Mouse (Mus musculus) layer of hippocampus, postnatal 36 days (tissue): ENCODE results near the gene Ccr10. TPM values are rescaled to one million over a fixed set of nuclear protein-coding genes. Genes with fewer than 3 reads are reported as not detected.
"Not testable (repeated sequence)": the region's sequence is repeated elsewhere in the genome, so short reads cannot be mapped to it uniquely, and the experiment has no call there.

Source experiments
- DNase-seq, 2 experiments: peaks; one replicate each; pipeline ENCODE4 v3.0.0; 2022
- total RNA-seq, 2 experiments: library from RNA; stranded (reverse); gene quantifications; 2 replicates each; pipeline ENCODE4 v1.2.3; 2021

Gene Ccr10
- total RNA-seq, 2 experiments from 2014 or later, result not detected

DNA sequence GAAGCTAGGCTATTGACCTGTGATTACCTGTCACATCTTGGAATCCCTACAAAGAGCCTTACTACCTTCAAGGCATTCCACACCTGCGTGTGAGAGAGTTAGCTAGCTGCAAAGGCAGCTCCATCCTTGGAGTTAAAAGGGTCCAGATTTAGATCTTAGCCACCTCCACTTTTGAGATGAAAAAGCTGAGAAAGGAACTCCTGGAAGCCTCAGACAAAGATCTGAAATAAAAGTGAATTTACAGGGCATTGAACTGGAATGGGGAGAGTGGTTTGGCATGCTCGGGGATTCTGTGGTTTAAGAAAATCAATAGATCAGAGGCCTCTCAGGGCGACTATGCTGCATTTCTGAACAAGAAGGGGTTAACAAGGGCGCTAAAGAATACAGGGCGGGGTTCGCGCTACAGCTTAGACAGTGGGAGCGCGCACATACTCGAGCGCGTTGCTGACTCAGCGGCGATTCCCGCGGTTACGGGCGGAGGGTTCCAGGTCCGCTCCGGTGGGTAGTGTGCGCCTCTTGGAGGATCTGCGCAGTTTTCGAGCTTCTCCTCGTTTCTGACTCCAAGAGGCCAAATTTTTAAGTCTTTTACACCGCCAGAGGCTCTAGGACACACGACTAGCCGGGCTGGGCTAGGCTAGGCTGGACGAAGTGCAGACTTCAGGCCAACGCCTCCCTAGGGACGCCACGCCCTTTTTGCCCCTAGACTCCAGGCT lies 3.4 kb downstream of the Ccr10 start:
- peak; percentile 60 to 64 for DNase-seq

DNA sequence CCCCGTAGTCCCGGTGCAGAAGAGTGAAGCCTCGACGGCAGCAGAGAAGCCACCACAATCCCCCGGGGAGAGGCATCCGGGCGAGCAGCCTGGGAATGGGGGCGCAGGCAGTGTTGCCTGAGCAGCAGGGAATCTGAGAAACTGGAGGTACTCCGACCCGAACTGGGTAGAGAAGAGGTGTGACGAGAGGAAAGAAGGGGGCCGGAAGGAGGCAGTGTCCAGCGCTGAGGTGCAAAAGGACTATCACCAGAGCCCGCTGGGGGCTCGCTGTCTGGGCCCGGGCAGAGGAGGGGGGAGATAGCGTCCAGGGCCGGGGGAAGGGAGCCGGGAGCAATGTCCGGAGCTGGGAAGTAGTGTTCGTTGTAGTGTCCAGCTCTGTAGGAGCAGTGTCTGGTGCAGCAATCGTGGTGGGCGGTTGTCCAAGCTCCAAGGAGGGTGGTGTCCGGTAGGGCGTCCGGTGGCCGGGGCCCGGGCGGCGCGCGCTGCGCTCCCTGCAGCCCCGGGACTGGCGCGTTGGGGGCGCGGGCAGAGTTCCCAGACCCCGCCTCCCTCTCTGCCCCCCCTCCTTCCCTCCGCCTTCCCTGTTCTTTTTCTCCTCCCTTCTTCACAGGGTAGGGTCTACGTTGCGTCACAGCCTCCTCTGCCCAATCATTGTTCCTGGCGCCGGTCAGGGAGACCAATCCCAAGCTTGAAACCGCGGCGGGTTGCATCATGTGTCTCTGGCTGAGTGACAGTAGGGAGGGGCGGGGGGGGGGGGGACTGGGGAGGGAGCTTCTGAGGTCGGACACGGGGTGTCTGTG lies 4.2 kb downstream of the Ccr10 start, which contains the start of gene Plekhh3:
Plekhh3 (minus strand) TSS at position 541 of the 800 bp plus-strand sequence.
- DNase-seq, result peak; percentile 91 to 92

DNA sequence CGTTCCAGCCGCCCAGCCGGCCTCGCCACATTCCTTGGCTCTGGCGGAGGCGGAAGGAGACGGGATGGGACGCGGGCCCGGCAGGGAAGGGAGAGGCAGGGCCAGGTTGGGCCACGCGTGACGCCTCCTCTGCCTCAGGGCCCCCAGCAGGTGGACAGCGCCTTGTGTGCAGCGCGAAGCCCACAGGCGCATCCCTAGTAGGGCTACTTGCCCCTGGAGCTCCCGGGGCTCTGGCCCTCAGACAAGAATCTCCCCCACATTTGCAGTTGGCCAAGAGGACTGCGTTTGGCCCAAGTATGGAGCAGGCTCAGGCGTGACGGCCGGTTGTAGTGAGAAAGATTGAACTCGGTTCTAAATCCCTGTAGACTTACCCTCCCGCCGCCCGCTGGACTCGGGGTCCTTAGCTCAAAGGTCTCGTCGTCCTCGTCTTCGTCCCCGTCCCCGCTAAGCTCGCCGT lies 4.9 kb downstream of the Ccr10 start, which contains the start of gene Cntnap1:
Cntnap1 (plus strand) TSS at position 170 of the 457 bp plus-strand sequence.
- DNase-seq, result no peak

DNA sequence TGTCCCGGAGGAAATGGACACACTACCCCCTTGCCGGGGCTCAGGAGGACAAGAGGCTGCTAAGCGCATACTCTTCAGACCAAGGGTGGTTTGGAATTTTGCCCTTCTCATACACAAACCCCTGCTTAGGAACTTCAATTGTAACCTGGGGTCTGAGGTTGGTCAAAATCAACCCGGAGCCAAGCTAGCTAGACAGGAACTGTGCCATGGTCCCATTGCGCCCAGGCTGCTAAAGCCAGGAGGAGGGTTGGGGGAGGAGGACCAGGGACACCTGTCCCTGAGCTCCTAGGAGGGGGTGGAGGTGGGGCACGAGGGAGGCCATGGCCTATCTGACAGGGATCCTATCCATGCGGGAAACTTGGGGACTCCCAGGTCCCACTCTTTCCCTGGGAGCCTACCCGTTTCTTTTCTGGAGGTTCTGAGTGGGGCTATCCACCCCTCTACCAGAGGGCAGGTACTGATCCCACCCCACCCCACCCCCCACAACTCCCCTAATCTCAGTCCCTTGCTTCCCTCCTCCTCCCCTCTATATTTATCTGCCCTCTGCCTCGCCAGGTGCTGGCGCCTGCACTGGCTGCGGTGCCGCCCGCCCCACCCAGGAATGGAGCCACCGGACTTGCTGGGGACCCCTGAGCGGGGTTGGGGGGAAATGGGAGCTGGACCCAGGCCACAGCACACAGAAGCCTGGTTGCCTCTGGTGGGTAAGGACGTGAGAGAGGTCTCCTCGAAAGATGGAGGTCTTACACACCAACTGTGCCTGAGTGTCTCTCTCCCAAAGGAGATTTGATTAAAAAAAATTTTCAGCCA lies 5.7 kb downstream of the Ccr10 start:
- no peak for DNase-seq

DNA sequence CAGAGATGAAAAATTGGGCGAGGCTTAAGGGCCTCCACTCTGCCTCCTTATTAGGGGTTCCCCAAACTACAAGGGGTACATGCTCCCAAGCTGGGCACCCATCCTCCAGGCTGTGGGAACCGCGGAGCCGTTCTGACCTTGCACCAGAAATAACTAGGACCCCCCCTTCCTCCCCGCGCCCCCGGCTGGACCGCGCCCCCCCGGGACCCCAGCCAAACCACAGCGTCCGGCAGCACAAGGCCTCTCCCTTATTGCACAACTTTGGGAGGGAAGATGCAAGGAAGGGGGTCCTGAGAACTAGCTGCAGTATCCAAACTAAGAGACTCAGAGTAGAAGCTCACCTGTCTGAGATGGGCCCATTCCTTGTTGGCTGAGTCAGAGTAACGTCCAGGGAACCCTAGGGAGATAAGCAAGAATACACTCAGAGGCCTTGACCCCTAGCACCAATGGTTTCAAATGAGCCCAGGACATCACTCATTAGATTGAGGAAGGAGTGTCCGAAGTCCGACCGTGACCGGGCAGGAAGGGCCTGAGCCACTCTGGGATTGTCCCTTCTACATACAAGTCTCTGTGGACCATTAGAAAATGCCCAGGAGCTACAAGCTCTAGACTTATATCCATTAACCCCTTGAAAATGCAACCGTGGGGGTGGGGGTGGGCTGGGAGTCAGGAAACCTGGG lies 6.8 kb downstream of the Ccr10 start:
- DNase-seq, result no peak

DNA sequence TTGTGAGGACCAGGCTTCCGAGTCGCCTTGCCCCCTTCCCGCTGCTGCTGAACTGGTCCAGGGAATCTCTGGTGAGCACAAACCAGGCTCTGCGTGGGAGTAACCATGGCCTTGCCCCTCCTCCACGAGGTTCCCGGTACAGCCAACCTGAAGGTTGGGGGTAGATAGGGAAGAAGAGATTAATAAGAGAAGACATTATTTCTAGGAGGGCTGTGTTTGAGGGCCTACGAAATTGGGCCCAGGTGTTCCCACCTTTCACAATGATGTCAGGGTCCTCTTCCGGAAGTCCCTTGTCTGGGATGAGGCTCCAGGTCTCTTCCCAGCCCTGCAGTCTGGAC lies 7.3 kb downstream of the Ccr10 start:
- DNase-seq, result no peak

DNA sequence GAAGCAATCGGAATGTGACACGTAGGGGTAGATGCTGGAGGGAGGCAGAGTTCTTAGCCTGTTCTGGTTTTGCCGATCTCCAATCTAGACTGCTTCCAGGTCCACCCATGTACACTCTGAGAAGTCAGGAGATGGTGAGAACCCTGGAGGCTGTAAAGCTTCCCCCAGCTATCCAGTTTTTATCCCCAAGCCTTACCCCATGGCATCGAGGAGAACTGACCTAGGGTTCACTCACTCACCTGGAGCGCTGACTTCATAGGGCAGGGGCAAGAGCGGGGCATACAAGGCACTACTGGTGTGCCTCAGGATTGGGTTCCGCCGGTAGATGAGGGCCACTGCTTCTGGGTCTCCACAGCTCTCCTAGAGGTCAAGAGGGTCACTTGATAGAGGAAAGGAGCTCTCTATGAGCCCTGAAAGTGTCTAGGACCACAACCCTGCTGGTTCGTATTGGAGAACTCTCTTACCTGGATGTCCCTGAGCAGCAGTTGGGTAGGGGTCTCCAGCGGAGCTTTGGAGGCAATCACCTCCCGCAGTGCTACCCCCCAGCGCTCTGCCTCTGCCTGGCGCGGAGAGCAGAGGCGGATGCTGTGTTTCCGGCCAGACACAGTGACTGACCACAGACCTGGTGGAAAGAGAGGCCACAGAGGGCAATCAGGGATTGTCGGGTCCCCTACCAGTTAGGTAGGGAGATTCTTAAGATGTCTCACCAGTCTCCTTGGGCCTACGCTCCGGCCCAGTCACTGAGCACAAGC lies 7.9 kb downstream of the Ccr10 start:
- no peak for DNase-seq

DNA sequence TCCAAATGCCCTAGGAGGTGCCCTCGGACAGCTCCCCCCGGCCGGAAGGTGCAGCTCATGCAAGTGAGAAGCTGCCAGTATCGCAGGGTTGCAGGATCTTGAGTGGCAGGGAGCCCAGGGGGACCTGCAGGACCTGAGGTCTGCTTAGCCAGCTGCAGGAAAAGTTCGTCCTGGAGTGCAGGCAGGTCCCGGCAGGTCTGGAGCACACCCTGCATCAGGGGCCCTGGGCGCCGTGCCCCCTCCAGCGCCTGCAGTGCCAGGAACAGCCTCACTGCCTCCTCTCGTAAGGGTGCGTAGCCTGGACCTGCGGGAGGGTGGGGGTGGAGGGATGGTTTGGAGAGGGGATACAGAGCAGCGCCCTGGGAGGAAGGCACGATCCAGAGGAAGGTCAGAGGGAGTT lies 8.9 kb downstream of the Ccr10 start:
- DNase-seq, result no peak

DNA sequence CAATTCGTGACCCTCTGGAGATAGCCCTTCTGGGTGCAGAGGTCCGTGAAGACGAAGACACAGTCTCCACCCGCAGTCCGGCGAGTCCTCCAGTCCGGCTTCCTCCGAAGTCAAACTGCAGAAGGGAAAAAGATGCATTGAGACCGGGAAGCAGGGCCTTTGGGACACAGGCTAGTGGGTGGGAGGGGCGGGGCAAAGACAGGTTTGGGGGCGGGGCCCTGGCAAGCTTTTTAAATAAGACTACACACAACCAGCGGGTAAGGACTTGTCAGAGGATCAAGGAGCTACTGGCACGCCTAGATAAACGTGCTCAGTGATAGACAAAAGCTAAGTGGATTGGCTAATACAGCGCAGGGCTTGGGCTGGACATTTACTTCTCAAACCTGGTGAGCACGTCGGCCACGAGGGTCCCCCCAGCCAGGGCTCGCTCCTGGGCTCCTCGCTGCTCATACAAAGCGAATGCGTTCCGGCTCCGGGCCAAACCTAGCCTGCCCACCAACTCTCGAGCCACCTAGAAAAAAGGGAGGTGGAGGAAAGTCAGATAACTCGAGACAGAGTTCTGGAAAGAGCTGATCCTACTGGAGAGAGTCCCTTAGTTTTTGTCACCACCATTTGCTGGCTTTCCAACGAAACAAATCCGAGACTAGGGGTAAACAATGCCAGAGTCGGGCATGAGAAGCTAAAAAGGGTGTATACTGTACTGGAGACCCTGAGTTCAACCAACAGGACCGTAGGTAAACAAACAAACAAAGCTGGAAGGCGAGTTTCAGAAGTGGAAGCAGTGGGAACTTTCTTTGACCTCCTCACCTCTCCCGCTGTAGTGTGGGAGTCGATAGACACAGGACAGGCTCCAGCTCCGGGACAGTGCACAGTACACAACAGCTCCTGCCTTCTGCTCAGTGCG lies 10.3 kb downstream of the Ccr10 start:
- no peak for DNase-seq

DNA sequence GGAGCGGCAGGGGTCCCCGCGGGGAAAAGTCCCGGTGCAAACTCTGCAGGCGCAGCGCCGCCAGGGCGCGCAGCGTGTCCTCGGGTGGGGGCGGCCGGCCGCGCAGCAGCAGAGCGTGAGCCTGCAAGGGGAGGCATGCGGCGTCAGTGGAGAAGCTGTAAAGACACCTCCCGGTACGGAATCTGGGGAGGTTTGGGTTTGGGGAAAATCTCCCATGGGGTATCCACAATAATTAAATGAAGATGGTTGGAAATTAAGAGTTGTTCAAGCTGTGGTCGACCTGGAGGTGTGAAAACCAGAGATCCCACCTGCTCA lies 10.9 kb downstream of the Ccr10 start:
- DNase-seq, result no peak

DNA sequence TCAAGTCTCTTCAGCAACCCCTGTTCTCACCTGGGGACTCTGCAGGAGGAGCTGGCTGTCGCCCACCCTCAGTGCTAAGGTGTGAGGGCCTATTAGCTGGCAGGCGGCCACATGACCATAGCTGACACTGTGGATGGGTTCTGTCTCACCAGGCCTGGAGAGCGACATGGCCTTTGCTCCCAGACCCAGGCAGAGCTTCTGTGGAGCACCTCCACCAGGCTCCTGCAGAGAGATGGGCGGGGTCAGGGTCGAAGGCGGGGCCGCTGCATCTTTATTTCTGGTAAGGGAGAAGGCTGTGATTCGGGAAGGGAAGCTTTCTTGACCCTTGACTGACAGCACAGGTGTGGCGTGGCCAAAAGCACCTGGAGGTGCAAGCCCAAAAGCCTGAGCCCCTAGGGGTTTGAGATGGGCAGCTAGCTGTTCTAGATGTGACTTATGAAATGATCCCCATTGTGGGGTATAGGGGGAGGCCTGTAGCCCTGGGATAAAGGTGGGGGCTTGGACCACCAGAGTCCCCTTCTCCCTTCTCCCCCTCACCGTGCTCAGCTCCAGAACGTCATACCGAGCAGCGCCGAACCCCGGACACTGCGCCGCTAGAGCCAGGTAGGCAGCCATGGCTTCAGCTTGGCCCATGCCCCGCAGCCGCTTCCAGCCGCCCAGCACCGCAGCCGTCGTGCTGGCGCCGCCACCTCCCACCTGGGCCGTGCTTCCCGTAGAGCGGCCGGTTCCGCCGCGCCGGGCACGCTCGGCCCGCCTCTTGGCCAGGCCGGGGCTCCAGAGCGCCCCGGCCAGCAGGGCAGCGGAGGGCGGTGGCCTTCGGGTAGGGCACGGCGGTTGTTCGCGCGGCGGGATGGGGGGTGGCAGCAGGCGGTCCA lies 11.5 kb downstream of the Ccr10 start:
- no peak for DNase-seq

DNA sequence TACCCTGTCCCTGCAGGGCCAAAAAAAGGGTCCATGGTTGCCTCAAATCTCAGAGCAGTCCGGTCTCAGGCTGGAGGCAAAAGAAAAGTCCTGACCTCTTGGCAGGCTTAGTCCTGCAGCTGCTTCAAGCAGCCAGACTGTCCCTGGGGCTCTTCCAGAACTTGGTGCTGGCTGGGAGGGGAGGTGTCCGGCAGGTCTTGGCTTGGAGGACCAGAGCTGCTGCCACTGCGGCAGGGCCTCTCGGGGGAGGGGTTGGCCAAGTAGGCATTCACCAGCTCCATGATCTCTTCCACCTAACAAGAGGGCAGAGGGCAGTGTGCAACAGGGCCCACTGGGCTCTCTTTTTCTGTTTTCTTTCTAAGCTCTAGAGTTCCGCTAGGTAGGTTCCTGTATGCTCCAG lies 12.5 kb downstream of the Ccr10 start:
- DNase-seq, result no peak

DNA sequence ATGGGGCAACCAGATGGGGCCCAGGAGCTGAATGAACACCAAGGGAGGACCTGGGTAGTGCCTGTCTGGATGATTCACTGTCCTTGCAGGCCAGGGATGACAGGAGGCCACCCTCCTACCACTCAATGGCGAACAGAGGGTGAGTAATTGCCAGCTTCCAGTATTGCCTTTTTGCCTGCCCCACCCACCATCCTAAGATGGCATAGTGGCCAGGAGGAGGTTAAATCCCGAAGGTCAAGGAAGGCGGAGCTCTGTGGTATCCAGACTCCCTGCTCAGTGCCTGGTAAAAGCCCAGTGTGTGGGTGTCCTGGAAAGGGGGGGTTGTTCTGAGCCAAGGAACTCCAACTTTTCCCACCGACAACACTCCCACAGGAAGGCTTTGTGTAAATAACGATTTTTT lies 12.9 kb downstream of the Ccr10 start:
- DNase-seq, result no peak

DNA sequence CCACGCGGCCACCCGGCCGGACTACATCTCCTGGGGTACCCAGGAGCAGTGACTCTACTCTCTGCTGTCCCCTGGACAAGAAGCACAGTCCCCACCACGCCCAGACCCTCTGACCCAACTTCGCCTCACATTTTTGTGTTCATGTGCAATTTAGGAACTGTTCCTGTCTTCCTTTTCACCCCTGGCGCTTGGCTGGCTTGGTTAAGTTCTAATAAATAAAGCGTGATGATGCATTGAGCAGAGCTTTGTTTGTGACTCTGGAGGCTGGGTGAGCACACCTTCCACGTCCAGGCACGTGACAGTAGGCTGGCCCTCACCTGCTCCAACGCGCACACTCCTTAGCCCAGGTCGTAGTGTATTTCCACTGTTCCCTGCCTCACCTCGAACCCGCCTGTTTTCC lies 13.7 kb downstream of the Ccr10 start:
- DNase-seq, result no peak

DNA sequence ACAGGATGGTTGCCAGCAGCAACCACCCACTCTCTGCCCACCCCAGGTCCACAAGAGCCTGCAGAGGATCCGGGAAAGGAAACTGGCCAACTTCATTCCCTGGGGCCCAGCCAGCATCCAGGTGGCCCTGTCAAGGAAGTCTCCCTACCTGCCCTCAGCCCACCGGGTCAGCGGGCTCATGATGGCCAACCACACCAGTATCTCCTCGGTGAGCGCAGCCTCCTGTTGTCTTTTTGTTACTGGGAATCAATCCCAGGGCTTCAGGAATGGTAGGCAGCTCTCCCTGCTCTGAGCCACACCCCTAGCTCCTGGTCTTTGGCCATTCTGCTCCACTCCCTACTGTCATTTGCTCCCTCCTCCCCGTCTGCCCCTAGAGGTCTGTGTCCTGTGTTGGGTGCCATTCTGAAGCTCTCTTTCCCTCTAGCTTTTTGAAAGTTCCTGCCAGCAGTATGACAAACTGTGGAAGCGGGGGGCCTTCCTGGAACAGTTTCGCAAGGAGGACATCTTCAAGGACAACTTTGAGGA lies 14.2 kb downstream of the Ccr10 start:
- not testable (repeated sequence) for DNase-seq

DNA sequence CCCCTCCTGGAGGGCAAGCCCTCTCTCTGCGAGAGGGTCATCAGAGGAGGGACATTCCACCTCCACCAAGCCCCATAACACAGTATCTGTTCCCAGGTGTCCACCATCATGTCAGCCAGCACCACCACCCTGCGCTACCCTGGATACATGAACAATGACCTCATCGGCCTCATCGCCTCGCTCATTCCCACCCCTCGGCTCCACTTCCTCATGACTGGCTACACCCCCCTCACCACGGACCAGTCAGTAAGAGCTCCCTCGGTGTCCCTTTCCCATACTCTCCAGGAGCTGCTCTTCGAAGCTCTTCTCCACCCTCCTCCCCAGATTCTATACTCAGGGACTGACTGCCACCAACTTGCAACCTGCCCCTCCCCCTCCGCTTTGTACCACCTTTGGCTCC lies 15.1 kb downstream of the Ccr10 start:
- DNase-seq, result not testable (repeated sequence)

DNA sequence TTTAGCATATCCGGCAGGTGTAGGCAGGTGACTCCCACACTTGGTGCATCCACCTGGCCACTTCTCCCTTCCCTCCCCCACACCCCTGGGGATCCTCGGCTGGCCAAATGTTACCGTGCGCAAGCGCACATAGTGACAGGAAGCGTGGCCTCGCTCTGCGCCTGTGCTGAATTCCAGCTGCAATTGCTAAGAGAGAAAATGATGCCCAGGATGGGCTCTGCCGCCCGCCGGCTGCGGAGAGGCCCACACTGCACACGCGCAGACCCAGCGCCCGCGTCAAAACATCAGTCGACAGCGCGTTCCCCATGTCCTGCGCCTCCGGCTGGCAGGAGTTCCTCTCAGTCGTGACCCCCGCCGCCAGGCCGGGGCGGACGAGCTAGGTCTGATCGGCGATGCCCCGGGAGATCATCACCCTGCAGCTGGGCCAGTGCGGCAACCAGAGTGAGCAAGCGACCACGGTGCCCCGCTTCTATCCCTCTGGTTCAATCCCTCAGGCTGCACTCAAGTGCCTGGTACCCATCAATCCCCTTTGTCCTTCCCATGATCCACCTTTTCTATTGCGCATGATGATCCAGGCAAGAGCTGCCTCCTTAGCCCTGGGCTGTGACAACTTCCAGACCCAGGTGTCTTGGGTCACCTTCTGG lies 19.4 kb downstream of the Ccr10 start, which contains the start of gene Tubg2:
Tubg2 (plus strand) TSS at position 180 of the 644 bp plus-strand sequence.
- DNase-seq, result peak; percentile 74 to 81

DNA sequence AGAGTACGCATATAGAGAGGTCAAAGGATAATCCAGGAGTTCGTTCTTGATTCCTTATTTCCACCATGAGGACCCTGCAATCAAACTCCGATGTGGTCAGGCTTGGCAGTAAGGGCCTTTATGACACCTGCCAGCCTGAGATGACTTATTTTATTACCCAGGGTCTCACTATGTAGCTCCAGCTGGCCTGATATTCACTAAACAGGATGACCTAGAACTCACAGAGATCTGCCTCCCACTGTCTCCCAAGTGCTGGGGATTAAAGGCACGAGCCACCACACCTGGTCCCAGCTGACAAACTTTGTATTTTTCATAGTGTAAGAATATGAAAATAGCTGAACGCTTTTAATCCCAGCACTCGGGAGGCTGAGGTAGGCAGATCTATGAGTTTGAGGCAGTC lies 20.1 kb downstream of the Ccr10 start:
- no peak for DNase-seq

DNA sequence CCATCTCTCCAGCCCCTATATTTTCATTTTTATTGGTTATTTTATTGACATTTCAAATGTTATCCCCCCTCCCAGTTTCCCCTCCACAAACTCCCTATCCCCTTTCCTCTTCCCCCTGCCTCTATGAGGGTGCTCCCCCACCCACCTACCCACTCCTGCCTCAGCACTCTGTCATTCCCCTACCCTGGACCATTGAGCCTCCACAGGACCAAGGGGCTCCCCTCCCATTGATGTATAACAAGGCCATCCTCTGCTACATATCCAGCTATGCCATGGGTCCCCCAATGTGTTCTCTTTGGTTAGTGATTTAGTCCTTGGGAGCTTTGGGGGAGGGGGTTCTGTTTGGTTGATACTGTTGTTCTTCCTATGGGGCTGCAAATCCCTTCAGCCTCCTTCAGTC lies 20.6 kb downstream of the Ccr10 start:
- DNase-seq, result no peak
